Mouse (Mus musculus): ENCODE measurements around the gene Hdgfl3. TPM values are rescaled to one million over a fixed set of nuclear protein-coding genes. Genes with fewer than 3 reads are reported as not detected.

Gene Hdgfl3
- polyA plus RNA-seq, 1 experiment from 2014 or later, result 24.0 TPM

GRCm38 (mm10) chr7:81851706-81852105 is 82.6 kb downstream of the Hdgfl3 start:
- H3K4me3 ChIP-seq, result no peak overlapping the region
- H3K4me2 ChIP-seq, result no peak overlapping the region
- no peaks in the 10 kb centered on the region for H3K36me3 ChIP-seq
- 0 out of 2 replicates have a peak, but pooled peaks cover 4% of the 10 kb centered on the region for H3K27me3 ChIP-seq
- 70% methylated on average over 3 of the region's 3 CpGs for WGBS
- H3K27ac ChIP-seq, result no peak overlapping the region
- H3K9ac ChIP-seq, result no peak overlapping the region
- ATAC-seq (ENCODE audit: insufficient number of reproducible peaks, insufficient read depth, low FRiP score, low TSS enrichment, low read depth), result no peak
- no peaks in the 10 kb centered on the region for H3K9me3 ChIP-seq
- 0 out of 2 replicates have a peak, but pooled peaks cover 4% of the 10 kb centered on the region for H3K4me1 ChIP-seq

- WGBS, result 86% methylated on average over 6 of the region's 6 CpGs
- Histone ChIP-seq H3K4me2 (no peak overlapping the region), H3K36me3 (no peaks in the 10 kb centered on the region), H3K27me3 (no peaks in the 10 kb centered on the region), H3K9me3 (no peaks in the 10 kb centered on the region), H3K4me1 (peaks cover 5% of the 10 kb centered on the region; the same call in 1 of the 2 replicates), H3K9ac (no peak overlapping the region), H3K27ac (no peak overlapping the region), H3K4me3 (no peak overlapping the region)
- no peak for ATAC-seq (ENCODE audit: insufficient number of reproducible peaks, insufficient read depth, low FRiP score, low TSS enrichment, low read depth)
Observed at GRCm38 (mm10) chr7:81850171-81850570, 84.1 kb downstream of the Hdgfl3 start.

- 87% methylated on average over 7 of the region's 7 CpGs for WGBS
- ATAC-seq (ENCODE audit: insufficient number of reproducible peaks, insufficient read depth, low FRiP score, low TSS enrichment, low read depth), result no peak
- H3K4me3 ChIP-seq, result no peak overlapping the region
Observed at GRCm38 (mm10) chr7:81849633-81850032, 84.6 kb downstream of the Hdgfl3 start.

GRCm38 (mm10) chr7:81849214-81849613 is 85.1 kb downstream of the Hdgfl3 start:
- Histone ChIP-seq H3K9me3 (no peaks in the 10 kb centered on the region), H3K9ac (no peak overlapping the region), H3K36me3 (no peaks in the 10 kb centered on the region), H3K27me3 (no peaks in the 10 kb centered on the region), H3K4me1 (peaks cover 5% of the 10 kb centered on the region; the same call in 1 of the 2 replicates), H3K4me2 (no peak overlapping the region), H3K27ac (no peak overlapping the region), H3K4me3 (no peak overlapping the region)
- WGBS, result 90% methylated on average over 5 of the region's 5 CpGs
- no peak for ATAC-seq (ENCODE audit: insufficient number of reproducible peaks, insufficient read depth, low FRiP score, low TSS enrichment, low read depth)

More at GRCm38 (mm10) chr7:81849633-81850032, 84.6 kb downstream of the Hdgfl3 start:
- Histone ChIP-seq H3K9me3 (no peaks in the 10 kb centered on the region), H3K36me3 (no peaks in the 10 kb centered on the region), H3K9ac (no peak overlapping the region), H3K27me3 (no peaks in the 10 kb centered on the region), H3K4me1 (peaks cover 5% of the 10 kb centered on the region; the same call in 1 of the 2 replicates), H3K4me2 (no peak overlapping the region), H3K27ac (no peak overlapping the region)

GRCm38 (mm10) chr7:81847777-81848176 is 86.5 kb downstream of the Hdgfl3 start:
- Histone ChIP-seq H3K4me1 (peaks cover 5% of the 10 kb centered on the region; the same call in 1 of the 2 replicates), H3K9me3 (no peaks in the 10 kb centered on the region), H3K36me3 (no peaks in the 10 kb centered on the region), H3K4me3 (no peak overlapping the region), H3K27me3 (no peaks in the 10 kb centered on the region), H3K27ac (no peak overlapping the region), H3K9ac (no peak overlapping the region), H3K4me2 (no peak overlapping the region)
- 38% methylated on average over 4 of the region's 4 CpGs for WGBS
- no peak for ATAC-seq (ENCODE audit: insufficient number of reproducible peaks, insufficient read depth, low FRiP score, low TSS enrichment, low read depth)

GRCm38 (mm10) chr7:81847010-81847409 is 87.3 kb downstream of the Hdgfl3 start:
- peaks cover 5% of the 10 kb centered on the region; the same call in 1 of the 2 replicates for H3K4me1 ChIP-seq
- 22% methylated on average over 8 of the region's 8 CpGs for WGBS
- ATAC-seq (ENCODE audit: insufficient number of reproducible peaks, insufficient read depth, low FRiP score, low TSS enrichment, low read depth), result no peak
- H3K4me2 ChIP-seq, result no peak overlapping the region
- H3K4me3 ChIP-seq, result no peak overlapping the region
- no peaks in the 10 kb centered on the region for H3K27me3 ChIP-seq
- no peaks in the 10 kb centered on the region for H3K36me3 ChIP-seq
- no peak overlapping the region for H3K27ac ChIP-seq
- no peaks in the 10 kb centered on the region for H3K9me3 ChIP-seq
- no peak overlapping the region for H3K9ac ChIP-seq

- Histone ChIP-seq H3K9ac (no peak overlapping the region), H3K36me3 (no peaks in the 10 kb centered on the region), H3K9me3 (no peaks in the 10 kb centered on the region), H3K27ac (no peak overlapping the region), H3K4me2 (no peak overlapping the region), H3K27me3 (no peaks in the 10 kb centered on the region), H3K4me1 (peaks cover 6% of the 10 kb centered on the region), H3K4me3 (no peak overlapping the region)
- ATAC-seq (ENCODE audit: insufficient number of reproducible peaks, insufficient read depth, low FRiP score, low TSS enrichment, low read depth), result no peak
- WGBS, result 88% methylated on average over 8 of the region's 8 CpGs
Observed at GRCm38 (mm10) chr7:81846008-81846407, 88.3 kb downstream of the Hdgfl3 start.

GRCm38 (mm10) chr7:81845313-81845712 is 89.0 kb downstream of the Hdgfl3 start:
- Histone ChIP-seq H3K4me1 (peaks cover 11% of the 10 kb centered on the region), H3K9ac (no peak overlapping the region), H3K4me2 (no peak overlapping the region), H3K9me3 (no peaks in the 10 kb centered on the region), H3K27me3 (no peaks in the 10 kb centered on the region), H3K27ac (no peak overlapping the region), H3K36me3 (no peaks in the 10 kb centered on the region), H3K4me3 (no peak overlapping the region)
- 80% methylated on average over 3 of the region's 3 CpGs for WGBS
- no peak for ATAC-seq (ENCODE audit: insufficient number of reproducible peaks, insufficient read depth, low FRiP score, low TSS enrichment, low read depth)

- no peak for ATAC-seq (ENCODE audit: insufficient number of reproducible peaks, insufficient read depth, low FRiP score, low TSS enrichment, low read depth)
- H3K4me2 ChIP-seq, result no peak overlapping the region
- no peak overlapping the region for H3K4me3 ChIP-seq
- H3K9ac ChIP-seq, result no peak overlapping the region
- no peaks in the 10 kb centered on the region for H3K27me3 ChIP-seq
- H3K27ac ChIP-seq, result no peak overlapping the region
- H3K9me3 ChIP-seq, result no peaks in the 10 kb centered on the region
- H3K4me1 ChIP-seq, result peaks cover 11% of the 10 kb centered on the region
- no peaks in the 10 kb centered on the region for H3K36me3 ChIP-seq
- WGBS, result 47% methylated on average over 11 of the region's 11 CpGs
Observed at GRCm38 (mm10) chr7:81844801-81845200, 89.5 kb downstream of the Hdgfl3 start.

GRCm38 (mm10) chr7:81843903-81844302 is 90.4 kb downstream of the Hdgfl3 start:
- no peak overlapping the region for H3K4me3 ChIP-seq
- H3K9me3 ChIP-seq, result no peaks in the 10 kb centered on the region
- no peak for ATAC-seq (ENCODE audit: insufficient number of reproducible peaks, insufficient read depth, low FRiP score, low TSS enrichment, low read depth)
- peaks cover 11% of the 10 kb centered on the region for H3K4me1 ChIP-seq
- H3K4me2 ChIP-seq, result no peak overlapping the region
- no peak overlapping the region for H3K9ac ChIP-seq
- no peaks in the 10 kb centered on the region for H3K36me3 ChIP-seq
- WGBS, result 75% methylated on average over 8 of the region's 8 CpGs
- H3K27me3 ChIP-seq, result no peaks in the 10 kb centered on the region
- no peak overlapping the region for H3K27ac ChIP-seq

GRCm38 (mm10) chr7:81842998-81843397 is 91.3 kb downstream of the Hdgfl3 start:
- Histone ChIP-seq H3K4me3 (no peak overlapping the region), H3K36me3 (no peaks in the 10 kb centered on the region), H3K4me2 (no peak overlapping the region), H3K9me3 (no peaks in the 10 kb centered on the region), H3K27ac (no peak overlapping the region), H3K4me1 (peaks cover 11% of the 10 kb centered on the region), H3K9ac (no peak overlapping the region), H3K27me3 (no peaks in the 10 kb centered on the region)
- WGBS, result 79% methylated on average over 1 of the region's 1 CpGs
- no peak for ATAC-seq (ENCODE audit: insufficient number of reproducible peaks, insufficient read depth, low FRiP score, low TSS enrichment, low read depth)

- H3K27me3 ChIP-seq, result no peaks in the 10 kb centered on the region
- no peaks in the 10 kb centered on the region for H3K36me3 ChIP-seq
- H3K4me3 ChIP-seq, result no peak overlapping the region
- no peak overlapping the region for H3K27ac ChIP-seq
- no peak for ATAC-seq (ENCODE audit: insufficient number of reproducible peaks, insufficient read depth, low FRiP score, low TSS enrichment, low read depth)
- 86% methylated on average over 7 of the region's 7 CpGs for WGBS
- peaks cover 11% of the 10 kb centered on the region for H3K4me1 ChIP-seq
- H3K9me3 ChIP-seq, result no peaks in the 10 kb centered on the region
- H3K9ac ChIP-seq, result no peak overlapping the region
- H3K4me2 ChIP-seq, result no peak overlapping the region
Observed at GRCm38 (mm10) chr7:81842141-81842540, 92.1 kb downstream of the Hdgfl3 start.
